Mouse (Mus musculus) ZHBTc4 (cell line): Measurements from ENCODE around the gene Pfn2.
"Not testable (repeated sequence)": the region's sequence is repeated elsewhere in the genome, so short reads cannot be mapped to it uniquely, and the experiment has no call there.

Source experiments
- DNase-seq: peaks from one replicate; pipeline ENCODE4 v3.0.0-alpha.2; 2011; ENCODE audit warnings: low read depth, low spot score

The Pfn2 gene

DNA sequence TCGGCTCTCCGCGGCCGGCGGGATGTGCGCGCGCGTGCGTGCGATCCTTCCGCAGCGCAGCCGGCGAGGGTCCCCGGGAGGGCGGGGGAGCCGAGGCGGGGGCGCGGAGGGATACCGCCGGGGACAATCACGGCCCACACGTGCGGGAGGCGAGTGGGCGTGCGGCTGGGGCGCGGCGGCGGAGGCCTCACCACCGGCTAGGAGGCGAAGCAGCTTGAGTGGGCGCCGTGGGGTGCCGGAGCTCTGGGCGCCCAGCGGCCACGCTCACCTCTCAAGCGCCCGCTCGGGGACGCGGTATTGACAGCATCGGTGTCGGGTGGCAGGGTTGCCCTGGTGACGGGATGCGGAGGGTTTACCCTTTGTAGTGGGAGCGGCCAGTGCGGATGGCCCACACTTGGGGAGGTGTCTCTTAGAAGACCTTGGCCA is at the start of gene Pfn2:
Gene Pfn2, minus strand, starts transcription at position 320 of the 426 bp plus-strand sequence.
- DNase-seq: peak; percentile 87

DNA sequence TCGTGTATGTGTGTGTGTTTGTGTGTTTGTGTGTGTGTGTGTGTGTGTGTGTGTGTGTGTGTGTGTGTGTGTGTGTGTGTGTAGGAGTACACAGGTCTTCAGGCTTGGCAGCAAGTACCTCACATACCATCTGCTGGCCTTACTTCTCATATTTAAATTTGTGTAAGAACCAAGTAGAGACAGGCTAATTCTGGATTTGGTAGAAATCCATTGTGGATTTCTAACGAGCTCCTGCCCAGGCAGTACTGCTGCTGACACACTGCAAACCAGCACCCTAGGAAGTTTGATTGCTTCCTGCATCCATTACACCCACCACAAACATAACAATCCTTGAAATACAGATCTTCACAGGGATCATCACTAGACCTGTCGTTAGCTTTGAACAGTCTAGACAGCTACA is 35.1 kb upstream of the Pfn2 start:
- DNase-seq: no peak

DNA sequence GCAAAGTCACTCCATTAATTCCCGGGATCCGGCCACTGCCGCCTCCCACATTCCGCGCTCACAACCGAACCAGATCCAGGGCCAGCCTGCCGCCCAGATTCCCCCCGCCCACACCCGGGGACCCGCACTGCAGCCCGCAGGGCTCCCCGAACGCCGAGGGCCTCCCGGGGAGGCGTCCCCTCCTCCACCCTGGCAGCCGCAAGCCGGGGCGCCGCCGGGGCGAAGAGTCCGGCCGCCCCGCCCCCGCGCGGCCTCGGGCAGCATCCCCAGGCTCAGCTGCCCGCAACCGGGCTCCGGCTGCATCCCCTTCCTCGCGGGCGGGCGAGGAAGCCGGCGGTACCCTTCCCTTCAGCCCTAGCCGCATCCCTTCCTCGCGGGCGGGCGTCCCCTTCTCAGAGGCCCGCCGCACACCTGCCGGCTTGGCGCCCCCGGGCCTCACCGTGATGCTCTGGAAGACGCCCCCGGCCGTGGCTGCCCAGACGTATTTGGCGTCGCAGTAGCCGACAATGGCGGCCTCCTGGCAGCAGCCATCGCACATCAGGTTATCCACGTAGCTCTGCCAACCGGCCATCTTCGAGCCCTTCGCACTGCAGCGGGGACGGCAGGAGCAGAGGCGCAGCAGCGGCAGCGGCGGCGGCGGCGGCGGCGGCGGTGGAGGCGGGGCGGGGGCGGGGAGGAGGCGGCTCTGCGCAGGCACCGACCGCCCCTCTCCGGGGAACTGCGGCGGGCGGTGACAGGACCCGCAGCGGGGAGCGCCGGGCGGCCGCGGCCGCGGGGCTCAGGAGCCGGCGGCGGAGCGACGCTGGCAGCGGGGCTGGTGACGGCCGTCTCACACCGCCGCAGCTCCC is 743 bp downstream of the Pfn2 start:
- DNase-seq: peak; percentile 79

DNA sequence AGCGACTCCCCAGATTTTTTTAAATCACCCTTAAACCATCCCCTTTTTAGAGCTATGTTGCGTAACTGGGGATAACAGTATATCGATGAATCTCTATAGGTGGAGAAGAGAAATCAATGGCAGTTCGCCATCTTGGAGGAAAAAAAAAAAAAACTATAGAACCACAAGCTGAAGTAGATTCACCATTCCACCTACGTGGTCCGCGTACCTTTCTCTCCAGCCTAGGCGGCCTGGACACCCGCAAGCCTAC is 1.3 kb downstream of the Pfn2 start:
- DNase-seq: peak; percentile 86

DNA sequence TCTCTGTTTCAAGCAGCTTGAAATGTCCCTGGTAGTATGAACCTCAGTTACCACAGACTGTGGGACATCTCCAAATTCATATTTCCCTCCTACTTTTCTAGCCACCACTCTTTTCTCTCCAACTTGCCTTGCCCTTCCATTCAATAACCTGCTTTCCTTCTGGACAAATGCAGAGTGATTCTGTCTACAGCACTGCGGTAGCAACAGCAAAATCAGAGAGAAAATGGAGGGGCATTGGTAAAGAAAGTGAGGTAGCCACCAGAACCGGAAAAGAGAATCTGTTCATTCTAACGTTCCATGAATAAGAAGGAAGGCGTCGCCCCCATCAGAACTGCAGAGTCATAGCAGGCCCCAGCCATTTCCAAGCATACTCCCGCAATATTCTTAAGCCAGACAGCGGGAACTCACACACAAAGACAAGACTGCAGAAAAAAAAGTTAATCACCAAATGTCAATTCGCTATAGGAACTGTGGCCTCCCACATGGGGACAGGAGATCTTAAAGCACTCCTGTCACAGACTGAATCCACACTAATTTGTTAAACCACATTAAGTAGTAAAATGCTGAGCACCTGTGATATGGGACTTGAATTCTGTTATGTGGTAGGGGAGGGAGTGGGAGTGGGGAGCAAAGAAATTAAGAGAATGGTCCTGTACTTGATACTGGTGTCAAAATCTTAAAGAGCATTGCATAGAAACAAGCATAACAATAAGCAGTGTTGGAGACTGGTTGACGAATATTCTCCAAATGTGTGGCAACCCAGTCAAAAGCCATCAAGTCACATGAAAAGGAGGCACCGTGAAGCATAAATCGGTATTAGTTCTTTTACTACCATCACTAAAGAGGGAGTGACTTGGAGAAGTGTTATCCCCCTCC is 1.9 kb downstream of the Pfn2 start:
- peak; percentile 37 for DNase-seq

DNA sequence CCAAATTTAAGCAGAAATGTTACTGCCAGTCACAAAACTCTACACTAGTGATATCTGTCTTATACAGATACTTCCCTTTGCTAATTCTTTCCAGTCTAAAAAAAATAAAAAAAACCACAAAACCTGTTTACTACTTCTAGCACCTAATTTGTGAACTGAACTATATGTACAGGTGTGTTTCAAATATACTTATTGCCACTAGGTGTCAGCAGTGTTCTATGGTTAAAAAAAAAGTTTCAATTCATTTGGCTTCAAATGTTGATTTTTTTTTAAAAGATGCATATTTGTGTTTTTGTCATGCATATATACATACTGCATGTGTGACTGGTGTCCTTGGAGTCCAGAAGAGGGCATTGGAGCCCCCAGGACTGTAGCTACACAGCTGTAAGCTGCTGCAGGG is 4.1 kb downstream of the Pfn2 start:
- peak; percentile 23 for DNase-seq

DNA sequence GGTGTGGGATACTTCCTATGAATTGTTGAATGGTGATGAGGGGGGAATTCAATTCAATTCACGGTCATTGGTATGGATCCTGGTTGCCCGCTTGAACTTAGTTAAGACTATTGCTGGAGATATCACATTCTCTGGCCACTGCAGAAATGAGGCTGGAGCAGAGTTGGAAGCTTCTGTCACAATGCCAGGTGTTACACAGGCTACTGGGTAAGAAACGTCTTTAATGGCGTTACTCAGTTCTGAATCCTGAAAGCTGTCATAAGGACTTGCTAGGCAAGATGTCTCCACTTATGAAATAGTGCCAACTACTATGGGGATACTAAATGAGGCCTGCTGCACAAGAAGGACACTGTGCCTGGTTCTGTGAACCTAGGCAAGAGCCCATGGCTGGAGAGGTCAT is 11.0 kb downstream of the Pfn2 start:
- DNase-seq: no peak

DNA sequence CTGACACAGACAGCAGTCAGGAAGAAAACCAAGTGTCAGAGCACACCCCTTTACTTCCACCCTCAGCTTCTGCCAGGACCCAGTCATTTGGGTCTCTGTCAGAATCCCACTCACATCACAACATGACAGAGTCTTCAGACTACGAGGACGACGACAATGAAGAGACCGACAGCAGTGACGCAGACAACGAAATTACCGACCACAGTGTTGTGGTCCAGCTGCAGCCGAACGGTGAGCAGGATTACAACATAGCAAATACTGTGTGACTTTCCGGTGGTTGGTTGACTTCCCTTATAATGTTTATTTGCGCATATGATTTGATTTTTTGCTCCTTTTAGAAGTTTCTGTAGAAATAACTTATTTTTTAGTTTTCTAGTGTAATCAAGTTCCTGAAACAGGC is 14.3 kb downstream of the Pfn2 start:
- DNase-seq: no peak

DNA sequence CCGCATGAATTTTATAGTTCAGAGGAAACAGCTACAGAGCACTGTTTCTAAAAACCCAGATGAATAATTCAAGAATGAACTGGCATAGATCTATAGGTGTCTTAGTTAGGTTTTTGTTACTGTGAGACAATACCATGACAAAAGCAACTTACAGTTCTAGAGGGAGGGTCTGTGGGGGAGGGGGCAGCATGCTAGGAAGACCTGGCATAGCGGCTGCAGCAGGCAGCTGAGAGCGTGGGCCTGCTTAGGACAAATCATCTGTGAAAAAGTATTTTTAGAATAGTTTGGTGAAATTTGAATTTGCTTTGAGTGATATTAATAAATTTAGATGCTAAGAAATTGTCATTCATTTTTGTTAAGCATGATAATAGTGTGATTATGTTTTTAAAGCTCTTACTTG is 22.0 kb downstream of the Pfn2 start:
- DNase-seq: no peak

DNA sequence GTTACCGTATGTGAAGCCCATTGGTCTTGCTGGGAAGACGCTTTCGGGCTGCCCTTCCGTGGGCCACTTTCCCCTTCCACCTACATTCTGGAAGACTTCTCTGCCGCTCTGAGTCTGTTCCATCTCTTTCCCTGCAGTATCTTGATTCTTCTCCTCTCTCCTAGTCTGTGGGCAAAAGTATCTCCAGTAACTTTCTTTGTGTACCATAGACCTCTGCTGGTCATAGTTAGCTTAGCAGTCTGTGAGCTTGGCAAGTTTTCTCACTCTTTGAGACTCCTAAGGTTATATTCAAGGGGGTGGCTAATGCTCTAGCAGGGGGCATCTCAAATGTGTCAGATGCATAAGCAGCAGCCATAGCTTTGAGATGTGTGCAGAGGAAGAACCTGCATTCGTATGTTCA is 32.4 kb downstream of the Pfn2 start:
- DNase-seq: peak; percentile 46

DNA sequence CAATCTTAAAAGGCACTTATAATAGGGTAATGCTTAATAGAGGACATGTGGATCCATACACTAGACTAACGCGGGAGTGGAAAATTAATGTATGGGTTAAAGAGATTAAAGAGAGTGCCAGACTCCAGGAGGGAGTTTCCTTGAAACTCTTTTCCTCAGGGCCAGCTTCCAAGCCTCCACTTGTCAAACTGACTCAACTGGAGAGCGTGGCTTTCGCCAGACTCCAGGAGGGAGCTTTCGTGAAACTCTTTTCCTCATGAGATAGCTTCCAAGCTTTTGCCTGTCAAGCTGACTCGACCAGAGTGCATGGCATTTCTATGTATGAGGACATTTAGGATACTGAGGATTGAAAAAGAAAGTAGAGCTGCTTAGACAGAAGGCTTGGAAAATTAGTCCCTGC is 52.8 kb downstream of the Pfn2 start:
- DNase-seq: not testable (repeated sequence)
